Mouse (Mus musculus): ENCODE data around the gene Ncf2. TPM values are rescaled to one million over a fixed set of nuclear protein-coding genes. Genes with fewer than 3 reads are reported as not detected.

Gene Ncf2
- polyA plus RNA-seq, 1 experiment from 2014 or later: 5.0 TPM

GRCm38 (mm10) chr1:152871031-152871430 lies 71.0 kb downstream of the Ncf2 start:
- H3K4me2 ChIP-seq (replicated peaks; ENCODE audit: low read depth, low read length): no peak overlapping the region
- H3K27ac ChIP-seq (ENCODE audit: low read depth, low read length): no peak overlapping the region
- H3K27me3 ChIP-seq (ENCODE audit: control insufficient read depth, insufficient read depth, low read length): no peaks in the 10 kb centered on the region
- DNase-seq (ENCODE audit: low spot score) (no peak), ATAC-seq (ENCODE audit: low FRiP score) (no peak)
- H3K4me3 ChIP-seq (ENCODE audit: low read depth, low read length): no peak overlapping the region
- WGBS: 83% methylated on average over 3 of the region's 3 CpGs
- H3K4me1 ChIP-seq (replicated peaks; ENCODE audit: control insufficient read depth, insufficient read depth, low read length): no peaks in the 10 kb centered on the region
- no peak overlapping the region for H3K9ac ChIP-seq (ENCODE audit: low read depth, low read length)
- H3K9me3 ChIP-seq (ENCODE audit: control insufficient read depth, low read length): no peaks in the 10 kb centered on the region
- 0 out of 2 replicates have a peak, but pooled peaks cover 3% of the 10 kb centered on the region for H3K36me3 ChIP-seq (ENCODE audit: control insufficient read depth, insufficient read depth, low read length)

Other genes starting within 250 kb of the Ncf2 start
- not detected in 2 replicates for gene Apobec4, start 49.6 kb upstream of the Ncf2 start, polyA plus RNA-seq (2014; fragmentation: Nextera tagmentation; extraction: Ambion mirVana)
- gene Rgl1, start 33.8 kb upstream of the Ncf2 start, polyA plus RNA-seq (2014; fragmentation: Nextera tagmentation; extraction: Ambion mirVana): 26.6 and 27.5 TPM in 2 replicates
- gene Arpc5, start 33.7 kb upstream of the Ncf2 start, polyA plus RNA-seq (2014; fragmentation: Nextera tagmentation; extraction: Ambion mirVana): 339 and 340 TPM in 2 replicates
- gene Smg7, start 102.5 kb downstream of the Ncf2 start, polyA plus RNA-seq (2014; fragmentation: Nextera tagmentation; extraction: Ambion mirVana): 45.4 and 49.4 TPM in 2 replicates
- 28.9 and 36.7 TPM in 2 replicates for gene Nmnat2, start 154.8 kb downstream of the Ncf2 start, polyA plus RNA-seq (2014; fragmentation: Nextera tagmentation; extraction: Ambion mirVana)

All from hindbrain, embryonic 11.5 days (tissue).